Mouse (Mus musculus) hindbrain, embryonic 11.5 days (tissue): ENCODE data around the gene Krt78. TPM values are rescaled to one million over a fixed set of nuclear protein-coding genes. Genes with fewer than 3 reads are reported as not detected.

Experiments
- ATAC-seq: fragments of 200-750 bp; cut with Nextera tagmentation; 2 replicates; pipeline ENCODE4 v1.8.0; 2017; ENCODE audit warnings: mild to moderate bottlenecking, moderate TSS enrichment, moderate library complexity; ENCODE audit not compliant: low FRiP score
- DNase-seq: peaks from one replicate; pipeline ENCODE4 v3.0.0-alpha.2; 2015; ENCODE audit warnings: low spot score
- H3K27ac ChIP-seq: fragments of 300-500 bp; sonication (generic); 2 replicates; pipeline ENCODE4 v1.5.1; 2014; ENCODE audit warnings: mild to moderate bottlenecking, low read depth, low read length
- H3K27me3 ChIP-seq: fragments of 300-500 bp; sonication (generic); 2 replicates; pipeline ENCODE4 v1.6.1; 2014; ENCODE audit warnings: mild to moderate bottlenecking, low read length, moderate library complexity, mixed read lengths; ENCODE audit not compliant: control insufficient read depth, insufficient read depth
- H3K36me3 ChIP-seq: fragments of 300-500 bp; sonication (generic); 2 replicates; pipeline ENCODE4 v1.6.1; 2014; ENCODE audit warnings: mild to moderate bottlenecking, low read length, moderate library complexity, mixed read lengths; ENCODE audit not compliant: control insufficient read depth, insufficient read depth
- H3K4me1 ChIP-seq: fragments of 300-500 bp; sonication (generic); replicated peaks from 2 replicates; pipeline ENCODE4 v1.6.1; 2014; ENCODE audit warnings: low read length, mixed read lengths; ENCODE audit not compliant: control insufficient read depth, insufficient read depth
- H3K4me2 ChIP-seq: fragments of 300-500 bp; sonication (generic); replicated peaks from 2 replicates; pipeline ENCODE4 v1.6.1; 2014; ENCODE audit warnings: mild to moderate bottlenecking, low read depth, low read length
- H3K4me3 ChIP-seq: fragments of 300-500 bp; sonication (generic); 2 replicates; pipeline ENCODE4 v1.5.1; 2014; ENCODE audit warnings: low read depth, low read length
- H3K9ac ChIP-seq: fragments of 300-500 bp; sonication (generic); 2 replicates; pipeline ENCODE4 v1.6.1; 2014; ENCODE audit warnings: low read depth, low read length
- H3K9me3 ChIP-seq: fragments of 300-500 bp; sonication (generic); 2 replicates; pipeline ENCODE4 v1.6.1; 2016; ENCODE audit warnings: low read length; ENCODE audit not compliant: control insufficient read depth
- WGBS: fragments of 180-500 bp; shearing (Covaris S2); extraction: QIAGEN DNeasy Blood & Tissue Kit; methylation state at CpG from one replicate; pipeline ENCODE4 v1.1.7; 2014; 5-methylcytosine and 5-hydroxymethylcytosine counted together
- polyA plus RNA-seq: library from polyadenylated mRNA; unstranded; fragments of >200 nt; fragmentation: Nextera tagmentation; extraction: Ambion mirVana; gene quantifications from 2 replicates; pipeline ENCODE4 v1.2.1, GENCODE M21; 2014

Gene Krt78
- polyA plus RNA-seq, 1 experiment from 2014 or later, result not detected

- Histone ChIP-seq H3K9me3 (no peaks in the 10 kb centered on the region), H3K27ac (no peak overlapping the region), H3K4me3 (no peak overlapping the region), H3K4me1 (no peaks in the 10 kb centered on the region), H3K27me3 (no peaks in the 10 kb centered on the region), H3K4me2 (no peak overlapping the region), H3K9ac (no peak overlapping the region), H3K36me3 (no peaks in the 10 kb centered on the region)
- 90% methylated on average over 1 of the region's 1 CpGs for whole genome bisulfite sequencing
- DNase-seq, result no peak
- ATAC-seq, result no peak
These were observed 8.7 kb downstream of the Krt78 start for GRCm38 (mm10) chr15:101945430-101945829.

- Histone ChIP-seq H3K9ac (no peak overlapping the region), H3K36me3 (no peaks in the 10 kb centered on the region), H3K4me2 (no peak overlapping the region), H3K27ac (no peak overlapping the region), H3K4me1 (no peaks in the 10 kb centered on the region), H3K4me3 (no peak overlapping the region), H3K9me3 (no peaks in the 10 kb centered on the region), H3K27me3 (no peaks in the 10 kb centered on the region)
- 72% methylated on average over 8 of the region's 8 CpGs for WGBS
- DNase-seq (no peak), ATAC-seq (no peak)
These were observed 12.1 kb downstream of the Krt78 start for GRCm38 (mm10) chr15:101941948-101942347.

GRCm38 (mm10) chr15:101940274-101940829 lies 13.7 kb downstream of the Krt78 start, which contains the start of gene Krt79:
Krt79 (minus strand) TSS chr15:101940324.
- WGBS, result 67% methylated on average over 5 of the region's 6 CpGs

GRCm38 (mm10) chr15:101938600-101939308 lies 15.3 kb downstream of the Krt78 start:
- no peaks in the 10 kb centered on the region for H3K27me3 ChIP-seq
- no peaks in the 10 kb centered on the region for H3K36me3 ChIP-seq
- ATAC-seq, result no peak
- H3K4me1 ChIP-seq, result no peaks in the 10 kb centered on the region
- H3K9ac ChIP-seq, result no peak overlapping the region
- WGBS, result 90% methylated on average over 9 of the region's 9 CpGs
- H3K27ac ChIP-seq, result no peak overlapping the region
- H3K4me2 ChIP-seq, result no peak overlapping the region
- no peak for DNase-seq
- no peaks in the 10 kb centered on the region for H3K9me3 ChIP-seq
- no peak overlapping the region for H3K4me3 ChIP-seq

More at GRCm38 (mm10) chr15:101940274-101940829, 13.7 kb downstream of the Krt78 start, which contains the start of gene Krt79:
- Histone ChIP-seq H3K4me2 (no peak within 1 kb of the TSS), H3K27me3 (no peaks in the 10 kb centered on the region), H3K4me3 (no peak within 1 kb of the TSS), H3K9me3 (no peaks in the 10 kb centered on the region), H3K27ac (no peak within 1 kb of the TSS), H3K9ac (no peak within 1 kb of the TSS), H3K4me1 (no peaks in the 10 kb centered on the region), H3K36me3 (no peaks in the 10 kb centered on the region)
- DNase-seq, result no peak
- no peak for ATAC-seq

- peaks cover 4% of the 10 kb centered on the region; the same call in 1 of the 2 replicates for H3K27me3 ChIP-seq
- H3K9me3 ChIP-seq, result no peaks in the 10 kb centered on the region
- no peak for ATAC-seq
- no peak overlapping the region for H3K4me3 ChIP-seq
- H3K27ac ChIP-seq, result no peak overlapping the region
- 0 out of 2 replicates have a peak, but pooled peaks cover 2% of the 10 kb centered on the region for H3K4me1 ChIP-seq
- 82% methylated on average over 6 of the region's 6 CpGs for WGBS
- DNase-seq, result no peak
- no peak overlapping the region for H3K4me2 ChIP-seq
- H3K9ac ChIP-seq, result no peak overlapping the region
- H3K36me3 ChIP-seq, result no peaks in the 10 kb centered on the region
These were observed 21.1 kb downstream of the Krt78 start for GRCm38 (mm10) chr15:101933024-101933423.

GRCm38 (mm10) chr15:101929666-101930065 lies 24.4 kb downstream of the Krt78 start:
- no peaks in the 10 kb centered on the region for H3K9me3 ChIP-seq
- peak overlapping the region; percentile 35 for H3K4me2 ChIP-seq
- H3K4me3 ChIP-seq, result peak overlapping the region; percentile 2; the same call in 1 of the 2 replicates
- peak; percentile 50 for DNase-seq
- H3K36me3 ChIP-seq, result no peaks in the 10 kb centered on the region
- 3% methylated on average over 17 of the region's 17 CpGs for WGBS
- no peak overlapping the region for H3K27ac ChIP-seq
- H3K4me1 ChIP-seq, result 0 out of 2 replicates have a peak, but pooled peaks cover 2% of the 10 kb centered on the region
- ATAC-seq, result no peak
- H3K27me3 ChIP-seq, result peaks cover 4% of the 10 kb centered on the region; the same call in 1 of the 2 replicates
- H3K9ac ChIP-seq, result peak overlapping the region; percentile 0; the same call in 1 of the 2 replicates

GRCm38 (mm10) chr15:101929087-101929486 lies 25.0 kb downstream of the Krt78 start:
- H3K4me2 ChIP-seq, result no peak overlapping the region; the same call in 1 of the 2 replicates
- no peak for ATAC-seq
- 18% methylated on average over 9 of the region's 9 CpGs for WGBS

GRCm38 (mm10) chr15:101927340-101928080 lies 26.6 kb downstream of the Krt78 start:
- Histone ChIP-seq H3K4me1 (0 out of 2 replicates have a peak, but pooled peaks cover 2% of the 10 kb centered on the region), H3K4me3 (no peak overlapping the region), H3K9me3 (no peaks in the 10 kb centered on the region), H3K9ac (no peak overlapping the region), H3K36me3 (no peaks in the 10 kb centered on the region), H3K27me3 (peaks cover 4% of the 10 kb centered on the region; the same call in 1 of the 2 replicates), H3K27ac (no peak overlapping the region), H3K4me2 (no peak overlapping the region)
- no peak for ATAC-seq
- 74% methylated on average over 12 of the region's 12 CpGs for WGBS
- DNase-seq, result no peak

More at GRCm38 (mm10) chr15:101929087-101929486, 25.0 kb downstream of the Krt78 start:
- peaks cover 4% of the 10 kb centered on the region; the same call in 1 of the 2 replicates for H3K27me3 ChIP-seq
- no peak overlapping the region for H3K9ac ChIP-seq
- no peaks in the 10 kb centered on the region for H3K9me3 ChIP-seq
- H3K4me3 ChIP-seq, result no peak overlapping the region
- peak; percentile 23 for DNase-seq
- no peaks in the 10 kb centered on the region for H3K36me3 ChIP-seq
- no peak overlapping the region for H3K27ac ChIP-seq
- H3K4me1 ChIP-seq, result 0 out of 2 replicates have a peak, but pooled peaks cover 2% of the 10 kb centered on the region
